Mouse (Mus musculus): ENCODE data around the gene Tmed4.

Tmed4 gene

GRCm38 (mm10) chr11:6274387-6275093 lies at the start of gene Tmed4:
Tmed4 (minus strand) TSS chr11:6274870.
- peak; percentile 99 for DNase-seq (ENCODE audit: low read depth, low spot score)

GRCm38 (mm10) chr11:6323348-6323747 lies 48.7 kb upstream of the Tmed4 start:
- no peak for DNase-seq (ENCODE audit: low read depth, low spot score)

GRCm38 (mm10) chr11:6322086-6322485 lies 47.4 kb upstream of the Tmed4 start:
- no peak for DNase-seq (ENCODE audit: low read depth, low spot score)

- no peak for DNase-seq (ENCODE audit: low read depth, low spot score)
These were observed 44.7 kb upstream of the Tmed4 start for GRCm38 (mm10) chr11:6319374-6319773.

DNA sequence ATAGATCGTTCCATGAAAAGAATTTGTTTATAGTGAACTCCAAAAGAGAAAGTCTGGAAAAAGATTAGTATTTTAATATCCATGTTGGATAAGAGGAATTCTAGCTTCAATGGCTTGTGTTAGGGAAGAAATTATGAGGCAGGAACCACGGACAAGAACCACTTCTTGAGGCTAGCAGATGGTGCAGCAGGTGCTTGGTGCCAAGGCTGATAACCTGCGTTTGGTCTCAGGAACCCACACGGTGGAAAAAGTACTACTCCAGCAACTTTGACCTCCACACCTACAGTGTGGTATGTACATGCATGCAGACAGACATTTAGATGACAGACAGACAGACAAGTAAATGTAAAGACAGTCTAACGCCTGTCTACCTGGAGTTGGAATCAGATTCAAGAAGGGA lies 43.9 kb upstream of the Tmed4 start:
- DNase-seq (ENCODE audit: low read depth, low spot score) = no peak

DNA sequence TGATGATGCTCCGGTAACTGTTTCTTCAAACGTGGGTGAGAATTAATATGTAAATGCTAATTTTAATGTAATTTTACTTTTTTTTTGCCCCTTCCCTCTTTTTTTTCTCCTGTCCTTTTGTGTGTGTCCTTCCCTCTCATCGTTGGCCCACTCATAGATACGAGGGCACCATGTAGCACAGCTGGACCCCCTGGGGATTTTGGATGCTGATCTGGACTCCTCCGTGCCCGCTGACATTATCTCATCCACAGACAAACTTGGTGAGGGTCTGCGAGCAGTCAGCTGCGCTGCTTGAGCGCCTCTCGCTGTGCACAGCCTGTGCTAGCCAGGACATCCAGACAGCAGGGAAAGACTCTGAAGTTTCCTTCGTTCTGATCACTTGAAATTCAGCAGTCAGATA lies 42.2 kb upstream of the Tmed4 start:
- DNase-seq (ENCODE audit: low read depth, low spot score) = no peak

DNA sequence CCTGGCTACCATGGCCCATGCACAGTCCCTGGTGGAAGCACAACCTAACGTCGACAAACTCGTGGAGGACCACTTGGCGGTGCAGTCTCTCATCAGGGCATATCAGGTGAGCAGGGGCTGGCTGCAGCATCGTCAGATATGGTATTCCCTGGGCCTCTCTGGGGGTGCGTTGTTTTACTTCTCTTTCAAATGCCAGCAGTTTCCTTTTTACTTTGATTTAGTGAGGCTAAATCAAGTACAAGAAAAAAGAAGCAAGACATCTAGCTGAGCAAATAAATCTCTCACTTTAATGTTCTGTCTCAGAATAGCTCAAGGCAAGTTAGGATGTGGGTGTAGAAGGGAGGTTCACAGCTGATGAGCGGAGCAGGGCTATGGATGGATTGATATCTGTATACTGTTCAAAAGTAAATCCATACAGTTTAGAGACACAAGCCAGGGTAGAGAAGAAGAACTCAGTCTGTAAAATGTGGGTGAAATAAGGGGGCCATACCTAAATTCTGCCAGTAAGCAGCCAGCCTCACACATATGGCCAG lies 39.3 kb upstream of the Tmed4 start:
- DNase-seq (ENCODE audit: low read depth, low spot score) = no peak

DNA sequence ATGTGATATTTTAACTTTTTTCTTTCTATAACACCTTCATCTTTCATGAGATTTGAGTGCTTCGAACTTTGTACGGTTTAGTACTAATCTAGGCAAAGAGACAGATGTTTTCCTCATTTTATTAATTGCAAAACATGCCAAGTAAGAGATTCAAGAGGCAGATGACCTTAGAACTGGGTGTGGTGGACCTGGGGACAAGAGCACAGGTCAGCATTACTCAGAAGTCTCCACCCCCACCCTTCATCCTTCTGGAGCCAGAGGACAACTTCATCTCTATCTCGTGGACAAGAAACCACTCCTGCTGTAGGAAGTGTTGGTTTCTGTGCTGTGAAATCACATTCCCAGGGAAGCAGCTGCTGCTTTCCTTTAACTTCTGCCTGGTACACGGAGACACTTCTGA lies 33.5 kb upstream of the Tmed4 start:
- DNase-seq (ENCODE audit: low read depth, low spot score) = no peak

GRCm38 (mm10) chr11:6305943-6306430 lies 31.3 kb upstream of the Tmed4 start:
- DNase-seq (ENCODE audit: low read depth, low spot score) = no peak

DNA sequence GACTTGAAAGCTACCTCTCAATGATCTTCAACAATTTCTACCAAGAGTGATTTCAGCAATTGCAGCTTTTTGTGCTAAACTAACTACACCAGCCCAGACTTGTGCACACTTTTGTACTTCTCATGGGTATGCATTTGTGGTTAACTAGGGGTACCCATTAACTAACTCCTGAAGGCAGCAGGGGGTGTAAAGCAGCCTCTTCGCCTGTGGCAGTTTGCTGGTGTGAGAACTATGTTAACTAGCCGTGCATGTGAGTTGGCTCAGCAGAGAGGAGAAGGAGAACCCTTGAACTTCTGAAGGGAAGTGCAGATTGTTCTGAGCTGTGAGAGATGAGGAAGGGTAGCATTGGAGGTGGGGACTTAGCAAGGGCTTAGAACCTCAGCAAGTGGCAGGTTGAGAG lies 28.1 kb upstream of the Tmed4 start:
- DNase-seq (ENCODE audit: low read depth, low spot score) = no peak

- DNase-seq (ENCODE audit: low read depth, low spot score) = no peak
These were observed 24.8 kb upstream of the Tmed4 start for GRCm38 (mm10) chr11:6299435-6299834.

DNA sequence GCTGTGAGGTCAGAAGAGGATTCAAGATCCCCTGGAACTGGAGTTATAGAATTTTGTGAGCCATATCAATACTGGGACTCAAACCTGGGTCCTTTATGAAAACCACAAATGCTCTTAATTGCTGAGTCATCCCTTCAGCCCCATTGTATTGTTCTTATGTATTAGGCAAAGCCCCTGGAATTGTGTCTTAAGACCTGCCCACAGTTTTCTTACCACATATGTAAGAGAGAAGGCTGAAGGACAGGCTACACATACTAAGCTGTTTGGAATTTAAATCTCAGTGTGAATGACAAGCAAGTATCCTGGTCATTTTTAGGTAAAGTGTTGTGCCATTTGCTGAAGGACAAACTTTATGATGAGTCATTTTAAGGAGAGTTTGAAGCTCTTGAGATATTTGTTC lies 21.4 kb upstream of the Tmed4 start:
- DNase-seq (ENCODE audit: low read depth, low spot score) = no peak

- no peak for DNase-seq (ENCODE audit: low read depth, low spot score)
These were observed 20.0 kb upstream of the Tmed4 start for GRCm38 (mm10) chr11:6294632-6295031.

DNA sequence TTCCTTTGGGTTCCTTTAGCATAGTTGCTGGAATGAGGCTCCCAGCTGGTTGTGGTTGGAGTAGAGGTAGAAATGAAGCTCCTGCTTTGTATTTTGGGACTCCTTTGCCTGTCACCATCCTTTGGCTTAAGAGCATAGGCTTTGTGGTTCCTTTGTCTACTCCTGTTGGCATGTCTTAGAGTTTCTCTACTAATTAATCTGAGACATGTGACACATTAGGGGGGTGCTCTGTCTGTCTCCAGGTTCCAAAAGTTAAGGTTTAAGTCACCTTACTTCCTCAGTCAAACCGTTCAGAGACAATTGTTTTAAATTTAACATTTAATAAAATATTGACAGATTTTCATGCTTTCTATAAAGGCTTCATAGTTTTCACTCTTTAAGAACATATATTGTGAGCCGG lies 18.9 kb upstream of the Tmed4 start:
- DNase-seq (ENCODE audit: low read depth, low spot score) = no peak

GRCm38 (mm10) chr11:6292988-6293349 lies 18.3 kb upstream of the Tmed4 start:
- DNase-seq (ENCODE audit: low read depth, low spot score) = no peak

- DNase-seq (ENCODE audit: low read depth, low spot score) = peak; percentile 74
These were observed 17.7 kb upstream of the Tmed4 start for GRCm38 (mm10) chr11:6292116-6292987.

DNA sequence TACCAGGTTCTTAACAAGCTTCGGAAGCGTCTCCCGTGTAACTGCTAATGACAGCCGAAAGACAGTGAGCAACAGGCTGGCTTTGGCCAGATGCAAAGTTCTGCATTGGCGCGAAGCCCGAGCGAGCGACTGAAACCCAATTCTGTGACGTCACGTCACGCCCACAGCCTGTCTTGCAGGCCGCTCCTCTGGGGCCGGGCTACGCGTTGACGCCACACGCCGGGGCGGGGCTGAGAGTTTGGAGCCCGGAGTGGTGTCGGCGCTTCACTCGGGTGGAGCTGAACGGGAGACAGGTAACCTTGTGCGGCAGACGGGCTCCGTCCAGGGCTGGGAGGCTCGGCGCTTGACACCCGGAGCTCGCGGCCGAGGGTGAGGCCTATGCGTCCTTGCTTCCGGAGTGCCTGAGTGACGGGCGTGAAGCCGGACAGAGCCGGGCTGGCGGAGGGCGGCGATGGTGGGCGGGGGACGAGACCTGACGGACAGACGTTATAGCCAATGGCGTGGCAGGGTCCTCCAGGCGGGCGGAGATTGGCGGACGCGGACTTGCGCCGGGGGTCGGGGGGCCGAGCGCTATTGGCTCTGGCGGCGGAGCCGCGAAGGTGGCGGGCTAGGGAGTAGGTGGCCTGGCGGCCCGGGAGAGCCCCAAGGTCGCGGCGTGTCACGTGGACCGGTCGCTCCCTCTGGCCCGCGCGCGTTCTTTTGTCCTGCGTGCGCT lies 16.9 kb upstream of the Tmed4 start, which contains the start of gene Ogdh:
Gene Ogdh, plus strand, starts transcription at position 233 of the 715 bp plus-strand sequence.
- DNase-seq (ENCODE audit: low read depth, low spot score) = peak; percentile 98

DNA sequence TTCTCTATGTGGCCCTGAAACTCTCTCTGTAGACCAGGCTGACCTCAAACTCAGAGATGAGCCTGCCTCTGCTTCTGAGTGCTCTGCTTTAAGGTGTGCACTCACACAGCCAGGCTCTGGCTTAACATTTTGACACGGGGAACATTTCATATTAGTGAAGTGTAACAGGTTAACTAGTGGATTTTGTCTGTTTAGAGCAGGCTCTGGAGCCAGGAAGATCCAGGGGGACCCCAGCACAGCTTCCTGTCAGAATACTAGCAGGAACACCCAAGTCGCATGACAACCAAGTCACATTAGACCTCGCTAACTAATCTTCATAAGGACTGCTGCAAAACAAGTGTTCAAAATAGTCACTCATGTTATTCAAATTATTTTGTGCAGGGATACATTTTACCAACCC lies 16.2 kb upstream of the Tmed4 start:
- no peak for DNase-seq (ENCODE audit: low read depth, low spot score)

DNA sequence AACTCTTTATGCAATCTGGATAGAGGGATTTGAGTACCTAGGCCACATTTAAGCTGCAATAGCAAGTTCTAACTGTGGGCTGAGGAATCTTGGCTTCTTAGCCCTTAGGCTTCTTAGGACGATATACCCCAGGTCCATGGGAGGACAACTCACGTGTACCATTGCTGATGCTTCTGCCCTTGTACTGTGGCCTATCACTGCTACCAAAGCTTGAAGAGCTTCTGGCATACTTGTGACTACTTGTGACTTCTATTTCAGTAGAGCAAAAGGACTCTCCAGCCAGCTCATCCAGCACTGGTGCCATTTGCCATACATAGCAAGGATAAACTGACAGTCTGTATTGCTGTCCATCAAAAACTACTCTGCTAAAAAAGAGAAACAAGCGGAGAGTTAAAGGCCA lies 15.5 kb upstream of the Tmed4 start:
- no peak for DNase-seq (ENCODE audit: low read depth, low spot score)

GRCm38 (mm10) chr11:6282940-6283339 lies 8.3 kb upstream of the Tmed4 start:
- no peak for DNase-seq (ENCODE audit: low read depth, low spot score)

- no peak for DNase-seq (ENCODE audit: low read depth, low spot score)
These were observed 1.8 kb upstream of the Tmed4 start for GRCm38 (mm10) chr11:6276466-6276865.

- no peak for DNase-seq (ENCODE audit: low read depth, low spot score)
These were observed 419 bp upstream of the Tmed4 start for GRCm38 (mm10) chr11:6275094-6275484.
